ENCODE assay signal across 8 mouse cellular contexts in genomic region chr14:77874304-77875241, GRCm38 (mm10). TPM values are rescaled to one million over a fixed set of nuclear protein-coding genes. Genes with fewer than 3 reads are reported as not detected.
DNase-seq lines count a peak whose midpoint lies in the region; ATAC-seq and TF ChIP-seq lines count a peak whose summit lies in the region.

TSS of gene Dnajc15 (minus strand) at chr14:77875125.

- peak; percentile 51 for TF ChIP-seq CTCF in layer of hippocampus, adult 2 months (conservative IDR thresholded peaks at IDR 0.05)
- TF ChIP-seq CTCF in lung, adult 2 months (IDR thresholded peaks at IDR 0.05; ENCODE audit: insufficient read depth, low read length), result no peak

- TF ChIP-seq POLR2A in lung, adult 2 months (IDR thresholded peaks at IDR 0.05; ENCODE audit: borderline replicate concordance, extremely low read depth, low read depth, low read length), result peak; percentile 10; the same call in 1 of the 2 replicates

- H3K4me3 ChIP-seq in layer of hippocampus, adult 2 months, result peak within 1 kb of the TSS; percentile 95
- peak within 1 kb of the TSS; percentile 59 for H3K4me3 ChIP-seq in lung, adult 2 months (replicated peaks; ENCODE audit: extremely low read depth, low read depth, low read length)
- H3K4me3 ChIP-seq in neural tube, embryonic 15.5 days (replicated peaks), result peak within 1 kb of the TSS; percentile 77

- peak; percentile 88 for DNase-seq in MN1 (ENCODE audit: low spot score)
- DNase-seq in cerebellum, adult 9-10 months, result peak; percentile 87
- DNase-seq in forelimb bud, embryonic 11.5 days (ENCODE audit: low read depth, low spot score), result peak; percentile 85
- peak; percentile 93 for DNase-seq in heart, postnatal 4 days
- DNase-seq in layer of hippocampus, adult 2 months (ENCODE audit: low spot score in 2 of 2), result peak; percentile 77 to 85
- DNase-seq in lung, adult 2 months, result peak; percentile 90
- peak; percentile 95 for DNase-seq in testis, postnatal 10 days (ENCODE audit: low spot score)

- WGBS in lung, adult 2 months, result 2% methylated on average over 44 of the region's 44 CpGs
- WGBS in neural tube, embryonic 15.5 days, result 1% methylated on average over 44 of the region's 44 CpGs

- H3K27ac ChIP-seq in layer of hippocampus, adult 2 months, result peak within 1 kb of the TSS; percentile 86
- H3K27ac ChIP-seq in neural tube, embryonic 15.5 days (replicated peaks), result peak within 1 kb of the TSS; percentile 61; the same call in 1 of the 2 replicates

- H3K27me3 ChIP-seq in neural tube, embryonic 15.5 days (replicated peaks), result no peaks in the 10 kb centered on the region

- H3K36me3 ChIP-seq in neural tube, embryonic 15.5 days, result no peaks in the 10 kb centered on the region

- H3K4me1 ChIP-seq in lung, adult 2 months (ENCODE audit: control insufficient read depth, insufficient read depth, low read length), result no peaks in the 10 kb centered on the region; the same call in 1 of the 2 replicates
- peaks cover 4% of the 10 kb centered on the region for H3K4me1 ChIP-seq in neural tube, embryonic 15.5 days

- no peaks in the 10 kb centered on the region for H3K9me3 ChIP-seq in neural tube, embryonic 15.5 days (replicated peaks)

- peak within 1 kb of the TSS; percentile 85 for H3K4me2 ChIP-seq in neural tube, embryonic 15.5 days

- peak; percentile 76; the same call in 1 of the 2 replicates for ATAC-seq in neural tube, embryonic 15.5 days (ENCODE audit: low FRiP score)

- peak within 1 kb of the TSS; percentile 76 for H3K9ac ChIP-seq in neural tube, embryonic 15.5 days (replicated peaks)

RNA-seq across cellular contexts. Expression of gene Dnajc15, which starts in this region (rescaled TPM):
- total RNA-seq in heart, postnatal 4 days (2021), result 100 to 1,000 TPM; 199 to 217 TPM
- 10 to 100 TPM; 60.2 to 68.3 TPM for total RNA-seq in layer of hippocampus, adult 2 months (2021)
- polyA plus RNA-seq in lung, adult 2 months (2012; rRNA removed), result 4.4 and 4.7 TPM in 2 replicates
- 92.9 and 95.8 TPM in 2 replicates for polyA plus RNA-seq in neural tube, embryonic 15.5 days (2015; fragmentation: Nextera tagmentation; extraction: Ambion mirVana)

Comparison
In these comparisons a context has a peak if more than half of its experiments do, and no peak if none do; other contexts are left out.
1. Peak in every context shown above with its lines: DNase-seq, ATAC-seq, H3K4me3 ChIP-seq and H3K27ac ChIP-seq.
2. RNA of gene Dnajc15 (polyA plus RNA-seq): 92.9 to 95.8 TPM in neural tube, embryonic 15.5 days; 4.4 to 4.7 TPM in lung, adult 2 months; every median in the first group is over 10 times any median in the second.